Mouse (Mus musculus) heart, postnatal 0 days (tissue): ENCODE measurements at regions not wholly inside any gene's neighbourhood (a gene's known extent, or its start where the extent isn't known, plus 50 kb on each side); places are given as distances from the start of the nearest gene placed in this dataset.

Experiments used
- CTCF ChIP-seq: IDR thresholded peaks from 2 replicates; pipeline ENCODE4 v1.5.1; 2016; ENCODE audit warnings: antibody characterized with exemption, control low read depth, low read depth
- EP300 ChIP-seq: IDR thresholded peaks from 2 replicates; pipeline ENCODE4 v1.6.1; 2016; ENCODE audit warnings: antibody characterized with exemption, low read depth

DNA sequence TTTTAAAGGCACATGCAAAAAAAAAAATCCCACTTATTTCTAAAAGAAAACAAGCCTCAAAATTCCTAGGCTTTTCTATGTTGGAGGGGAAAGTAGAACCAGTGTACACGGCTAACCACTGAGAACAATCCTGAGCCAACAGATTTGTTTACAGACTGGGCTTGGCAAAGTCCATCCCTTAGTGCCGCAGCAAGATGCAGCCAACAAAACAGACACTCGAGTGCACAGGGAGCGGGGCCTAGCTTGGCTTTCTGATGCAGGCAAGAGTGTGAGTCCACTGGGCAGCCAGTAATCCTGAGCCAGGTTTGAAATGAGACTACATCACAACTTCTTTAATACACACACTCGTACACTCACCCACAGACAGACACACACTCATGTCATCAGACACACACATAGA is 133.9 kb upstream of the Klf14 start:
- TF ChIP-seq CTCF (no peak), EP300 (no peak)
